Mouse (Mus musculus) hindbrain, postnatal 0 days (tissue): ENCODE data around the gene Myo16. TPM values are rescaled to one million over a fixed set of nuclear protein-coding genes. Genes with fewer than 3 reads are reported as not detected.

ENCODE experiments used
- ATAC-seq: fragments of 200-750 bp; cut with Nextera tagmentation; 2 replicates; pipeline ENCODE4 v1.8.0; 2017; ENCODE audit warnings: mild to moderate bottlenecking, moderate TSS enrichment, moderate library complexity
- DNase-seq: peaks from one replicate; pipeline ENCODE4 v3.0.0-alpha.2; 2015; ENCODE audit warnings: low spot score
- H3K27ac ChIP-seq: fragments of 300-500 bp; sonication (generic); 2 replicates; pipeline ENCODE4 v1.5.1; 2014; ENCODE audit warnings: mild to moderate bottlenecking
- H3K27me3 ChIP-seq: fragments of 300-500 bp; sonication (generic); 2 replicates; pipeline ENCODE4 v1.6.1; 2014; ENCODE audit warnings: low read length, mixed read lengths; ENCODE audit not compliant: insufficient read depth
- H3K36me3 ChIP-seq: fragments of 300-500 bp; sonication (generic); 2 replicates; pipeline ENCODE4 v1.6.1; 2014; ENCODE audit warnings: low read length, mixed read lengths; ENCODE audit not compliant: insufficient read depth
- H3K4me1 ChIP-seq: fragments of 300-500 bp; sonication (generic); 2 replicates; pipeline ENCODE4 v1.6.1; 2014; ENCODE audit warnings: antibody characterized with exemption, low read length, mixed read lengths; ENCODE audit not compliant: insufficient read depth
- H3K4me2 ChIP-seq: fragments of 300-500 bp; sonication (generic); 2 replicates; pipeline ENCODE4 v1.6.1; 2014; ENCODE audit warnings: low read depth, mild to moderate bottlenecking, low read length, moderate library complexity, mixed read lengths
- H3K4me3 ChIP-seq: fragments of 300-500 bp; sonication (generic); 2 replicates; pipeline ENCODE4 v1.5.1; 2014; ENCODE audit warnings: low read length
- H3K9ac ChIP-seq: fragments of 300-500 bp; sonication (generic); replicated peaks from 2 replicates; pipeline ENCODE4 v1.6.1; 2014; ENCODE audit warnings: mild to moderate bottlenecking, low read length, moderate library complexity, mixed read lengths
- H3K9me3 ChIP-seq: fragments of 300-500 bp; sonication (generic); 2 replicates; pipeline ENCODE4 v1.6.1; 2016; ENCODE audit warnings: low read length, mixed read lengths
- CTCF ChIP-seq: IDR thresholded peaks from 2 replicates; pipeline ENCODE4 v1.5.1; 2016; ENCODE audit warnings: antibody characterized with exemption, control low read depth, low read depth
- WGBS: fragments of 180-500 bp; shearing (Covaris S2); extraction: QIAGEN DNeasy Blood & Tissue Kit; methylation state at CpG from one replicate; pipeline ENCODE4 v1.1.7; 2014; 5-methylcytosine and 5-hydroxymethylcytosine counted together
- polyA plus RNA-seq: library from polyadenylated mRNA; unstranded; fragments of >200 nt; fragmentation: Nextera tagmentation; extraction: Ambion mirVana; gene quantifications from 2 replicates; pipeline ENCODE4 v1.2.1, GENCODE M21; 2015
- total RNA-seq: library from RNA; depleted of rRNA; stranded (reverse); fragments of >200 nt; gene quantifications from 2 replicates; pipeline ENCODE4 v1.2.3, GENCODE M21; 2014

Gene Myo16
- total and polyA plus RNA-seq, 2 experiments from 2014 or later = 8.7 to 71.2 TPM

- Histone ChIP-seq H3K4me1 (no peaks in the 10 kb centered on the region), H3K27me3 (no peaks in the 10 kb centered on the region), H3K27ac (no peak overlapping the region), H3K4me2 (no peak overlapping the region), H3K36me3 (no peaks in the 10 kb centered on the region), H3K9ac (no peak overlapping the region), H3K4me3 (no peak overlapping the region), H3K9me3 (no peaks in the 10 kb centered on the region)
- DNase-seq = no peak
- WGBS = 90% methylated on average over 5 of the region's 5 CpGs
- ATAC-seq = no peak
- no peak for TF ChIP-seq CTCF
Observed at GRCm38 (mm10) chr8:10598889-10599288, 445.2 kb downstream of the Myo16 start.

GRCm38 (mm10) chr8:10606028-10606815 lies 452.5 kb downstream of the Myo16 start:
- no peak for TF ChIP-seq CTCF
- no peaks in the 10 kb centered on the region for H3K4me1 ChIP-seq
- ATAC-seq (no peak), DNase-seq (no peak)
- 48% methylated on average over 12 of the region's 12 CpGs for WGBS
- no peaks in the 10 kb centered on the region for H3K27me3 ChIP-seq
- H3K4me2 ChIP-seq = no peak overlapping the region
- no peaks in the 10 kb centered on the region for H3K9me3 ChIP-seq
- no peak overlapping the region for H3K27ac ChIP-seq
- H3K9ac ChIP-seq = no peak overlapping the region
- no peak overlapping the region for H3K4me3 ChIP-seq
- H3K36me3 ChIP-seq = no peaks in the 10 kb centered on the region

- ATAC-seq = no peak
- no peak overlapping the region for H3K9ac ChIP-seq
Observed at GRCm38 (mm10) chr8:10606816-10607209, 453.1 kb downstream of the Myo16 start.

GRCm38 (mm10) chr8:10611636-10612035 lies 457.9 kb downstream of the Myo16 start:
- no peak for TF ChIP-seq CTCF
- Histone ChIP-seq H3K36me3 (no peaks in the 10 kb centered on the region), H3K9me3 (no peaks in the 10 kb centered on the region), H3K4me2 (no peak overlapping the region), H3K27ac (no peak overlapping the region), H3K4me1 (no peaks in the 10 kb centered on the region), H3K4me3 (no peak overlapping the region), H3K27me3 (no peaks in the 10 kb centered on the region), H3K9ac (no peak overlapping the region)
- 78% methylated on average over 5 of the region's 5 CpGs for WGBS
- DNase-seq (no peak), ATAC-seq (no peak)

More at GRCm38 (mm10) chr8:10606816-10607209, 453.1 kb downstream of the Myo16 start:
- Histone ChIP-seq H3K27ac (no peak overlapping the region), H3K9me3 (no peaks in the 10 kb centered on the region), H3K4me1 (no peaks in the 10 kb centered on the region), H3K36me3 (no peaks in the 10 kb centered on the region), H3K27me3 (no peaks in the 10 kb centered on the region), H3K4me2 (no peak overlapping the region), H3K4me3 (no peak overlapping the region)
- no peak for DNase-seq
- WGBS = 69% methylated on average over 4 of the region's 4 CpGs
- no peak for TF ChIP-seq CTCF

GRCm38 (mm10) chr8:10613371-10613770 lies 459.7 kb downstream of the Myo16 start:
- Histone ChIP-seq H3K9ac (no peak overlapping the region), H3K36me3 (no peaks in the 10 kb centered on the region), H3K4me1 (no peaks in the 10 kb centered on the region), H3K9me3 (no peaks in the 10 kb centered on the region), H3K27ac (no peak overlapping the region), H3K27me3 (no peaks in the 10 kb centered on the region), H3K4me3 (no peak overlapping the region), H3K4me2 (no peak overlapping the region)
- DNase-seq (no peak), ATAC-seq (no peak)
- TF ChIP-seq CTCF = peak; percentile 49
- 78% methylated on average over 2 of the region's 2 CpGs for WGBS

- H3K27me3 ChIP-seq = no peaks in the 10 kb centered on the region
- H3K4me1 ChIP-seq = no peaks in the 10 kb centered on the region
- WGBS = 75% methylated on average over 2 of the region's 2 CpGs
- DNase-seq (no peak), ATAC-seq (no peak)
- H3K4me2 ChIP-seq = no peak overlapping the region
- TF ChIP-seq CTCF = no peak
- H3K36me3 ChIP-seq = no peaks in the 10 kb centered on the region
- H3K4me3 ChIP-seq = no peak overlapping the region
- H3K27ac ChIP-seq = no peak overlapping the region
- H3K9ac ChIP-seq = no peak overlapping the region
- no peaks in the 10 kb centered on the region for H3K9me3 ChIP-seq
Observed at GRCm38 (mm10) chr8:10619689-10620088, 466.0 kb downstream of the Myo16 start.

- H3K36me3 ChIP-seq = no peaks in the 10 kb centered on the region
- H3K9ac ChIP-seq = no peak overlapping the region
- H3K4me3 ChIP-seq = no peak overlapping the region
- DNase-seq (no peak), ATAC-seq (peak; percentile 58; the same call in 1 of the 2 replicates)
- no peak overlapping the region for H3K4me2 ChIP-seq
- TF ChIP-seq CTCF = no peak
- 20% methylated on average over 5 of the region's 5 CpGs for WGBS
- H3K27me3 ChIP-seq = no peaks in the 10 kb centered on the region
- H3K27ac ChIP-seq = no peak overlapping the region
- H3K9me3 ChIP-seq = no peaks in the 10 kb centered on the region
- no peaks in the 10 kb centered on the region for H3K4me1 ChIP-seq
Observed at GRCm38 (mm10) chr8:10625262-10625661, 471.6 kb downstream of the Myo16 start.
